Mouse (Mus musculus) ES-E14 (cell line): ENCODE results near the gene Acvr1b.

Experiments used
- HCFC1 ChIP-seq: IDR thresholded peaks from 2 replicates; pipeline ENCODE4 v1.6.1; 2012; ENCODE audit warnings: low read length, inconsistent platforms, borderline replicate concordance; ENCODE audit not compliant: insufficient read depth
- ZNF384 ChIP-seq: IDR thresholded peaks from 2 replicates; pipeline ENCODE4 v1.6.1; 2012; ENCODE audit warnings: low read depth, low read length, inconsistent platforms

DNA sequence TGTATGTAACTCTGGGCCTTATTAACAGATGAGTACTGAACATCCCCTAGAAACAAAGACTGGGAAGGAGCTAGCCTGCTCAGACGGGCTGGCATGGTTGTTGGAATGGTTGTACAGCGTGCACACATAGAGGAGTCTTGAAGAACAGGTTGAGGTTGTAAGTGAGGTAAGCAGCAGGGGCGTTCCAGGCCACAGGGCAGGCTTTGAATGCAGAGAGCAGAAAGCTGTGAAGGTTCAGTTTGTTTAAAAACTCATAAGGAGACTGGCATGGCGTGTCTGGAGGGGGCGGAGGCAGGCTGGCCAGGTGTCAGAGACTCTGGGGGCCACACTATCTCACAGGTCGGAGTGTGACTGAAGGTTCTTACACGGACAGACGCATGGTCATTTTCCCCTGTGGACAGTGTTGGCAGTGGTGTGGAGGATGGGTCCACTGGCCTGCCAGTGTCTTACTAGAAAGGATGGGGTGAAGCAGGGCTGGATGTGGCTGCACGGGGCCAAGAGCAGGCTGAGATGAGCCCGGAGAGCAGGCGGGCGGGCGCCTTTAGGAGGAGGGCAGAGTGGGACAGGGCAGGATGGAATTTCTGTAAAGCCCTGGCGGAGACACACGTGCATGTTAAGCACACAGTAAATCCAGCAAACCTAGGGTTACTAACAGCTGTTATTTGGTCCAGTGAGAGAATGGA, 23.8 kb downstream of the Acvr1b start:
- TF ChIP-seq ZNF384 = no peak
- no peak for TF ChIP-seq HCFC1
